Mouse (Mus musculus) heart, embryonic 12.5 days (tissue): ENCODE results near the gene Myh9. TPM values are rescaled to one million over a fixed set of nuclear protein-coding genes. Genes with fewer than 3 reads are reported as not detected.

ENCODE experiments used
- ATAC-seq: fragments of 200-750 bp; cut with Nextera tagmentation; 2 replicates; pipeline ENCODE4 v1.8.0; 2017; ENCODE audit warnings: moderate TSS enrichment, moderate library complexity; ENCODE audit not compliant: insufficient number of reproducible peaks, low FRiP score
- H3K27ac ChIP-seq: fragments of 300-500 bp; sonication (generic); 2 replicates; pipeline ENCODE4 v1.5.1; 2016; ENCODE audit warnings: mild to moderate bottlenecking, moderate library complexity; ENCODE audit not compliant: poor library complexity, severe bottlenecking
- H3K27me3 ChIP-seq: fragments of 300-500 bp; sonication (generic); replicated peaks from 2 replicates; pipeline ENCODE4 v1.6.1; 2016; ENCODE audit warnings: mild to moderate bottlenecking, moderate library complexity
- H3K36me3 ChIP-seq: fragments of 300-500 bp; sonication (generic); 2 replicates; pipeline ENCODE4 v1.6.1; 2016; ENCODE audit warnings: mild to moderate bottlenecking, moderate library complexity
- H3K4me1 ChIP-seq: fragments of 300-500 bp; sonication (generic); replicated peaks from 2 replicates; pipeline ENCODE4 v1.6.1; 2016; ENCODE audit warnings: mild to moderate bottlenecking
- H3K4me2 ChIP-seq: fragments of 300-500 bp; sonication (generic); 2 replicates; pipeline ENCODE4 v1.6.1; 2016; ENCODE audit warnings: mild to moderate bottlenecking, moderate library complexity
- H3K4me3 ChIP-seq: fragments of 300-500 bp; sonication (generic); 2 replicates; pipeline ENCODE4 v1.5.1; 2016; ENCODE audit warnings: mild to moderate bottlenecking
- H3K9ac ChIP-seq: fragments of 300-500 bp; sonication (generic); 2 replicates; pipeline ENCODE4 v1.6.1; 2016; ENCODE audit warnings: mild to moderate bottlenecking, moderate library complexity
- H3K9me3 ChIP-seq: fragments of 300-500 bp; sonication (generic); replicated peaks from 2 replicates; pipeline ENCODE4 v1.6.1; 2016; ENCODE audit warnings: mild to moderate bottlenecking, moderate library complexity
- WGBS: fragments of 180-500 bp; shearing (Covaris S2); methylation state at CpG from one replicate; pipeline ENCODE4 v1.1.7; 2016; 5-methylcytosine and 5-hydroxymethylcytosine counted together
- polyA plus RNA-seq: library from polyadenylated mRNA; unstranded; fragments of >200 nt; fragmentation: Nextera tagmentation; extraction: Ambion mirVana; gene quantifications from 2 replicates; pipeline ENCODE4 v1.2.1, GENCODE M21; 2016

Myh9 gene
- polyA plus RNA-seq, 1 experiment from 2014 or later, result 42.0 TPM

DNA sequence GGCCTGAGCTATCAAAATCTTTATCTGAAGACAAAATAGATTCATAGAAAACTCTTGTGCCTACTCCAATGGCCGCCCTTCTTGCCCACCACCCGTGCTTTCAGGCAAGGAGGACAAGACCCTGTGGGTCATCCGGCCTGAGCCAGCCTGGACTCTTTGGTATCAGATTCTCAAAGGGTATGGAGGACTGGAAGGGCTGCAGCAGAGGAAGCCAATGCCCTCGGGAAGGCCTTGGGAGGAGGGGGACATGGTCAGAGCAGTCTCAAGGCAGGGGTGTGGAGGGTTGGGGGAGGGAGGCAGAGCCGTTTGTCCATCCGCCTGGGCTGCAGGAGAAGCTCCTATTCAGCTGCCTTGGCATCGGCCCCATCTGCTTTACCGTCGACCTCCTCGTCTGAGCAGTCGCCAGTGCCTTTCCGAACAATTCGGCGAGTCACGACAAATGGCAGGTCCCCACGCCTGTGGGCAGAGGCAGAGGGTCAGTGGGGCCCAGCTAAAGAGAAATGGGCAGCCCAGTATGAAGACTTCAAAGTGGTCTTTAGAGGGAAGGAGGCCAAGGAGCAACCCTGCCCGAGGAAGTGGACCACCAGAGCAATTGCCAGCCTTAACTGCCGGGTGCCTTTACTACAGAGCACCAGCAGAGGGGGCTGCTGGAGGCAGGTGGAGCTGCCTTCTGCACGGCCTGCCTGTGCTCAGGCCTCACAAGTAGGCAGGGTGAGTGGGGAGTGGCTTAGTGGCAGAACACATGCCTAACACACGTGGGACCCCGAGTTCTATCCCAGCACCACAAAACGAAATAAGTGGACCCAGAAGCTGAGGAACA is 80.2 kb downstream of the Myh9 start:
- Histone ChIP-seq H3K27me3 (no peaks in the 10 kb centered on the region), H3K9me3 (no peaks in the 10 kb centered on the region), H3K4me1 (0 out of 2 replicates have a peak, but pooled peaks cover 4% of the 10 kb centered on the region), H3K4me2 (no peak overlapping the region), H3K27ac (no peak overlapping the region), H3K36me3 (peaks cover 78% of the 10 kb centered on the region), H3K9ac (no peak overlapping the region), H3K4me3 (no peak overlapping the region)
- ATAC-seq, result no peak; the same call in 1 of the 2 replicates
- 79% methylated on average over 22 of the region's 22 CpGs for WGBS

DNA sequence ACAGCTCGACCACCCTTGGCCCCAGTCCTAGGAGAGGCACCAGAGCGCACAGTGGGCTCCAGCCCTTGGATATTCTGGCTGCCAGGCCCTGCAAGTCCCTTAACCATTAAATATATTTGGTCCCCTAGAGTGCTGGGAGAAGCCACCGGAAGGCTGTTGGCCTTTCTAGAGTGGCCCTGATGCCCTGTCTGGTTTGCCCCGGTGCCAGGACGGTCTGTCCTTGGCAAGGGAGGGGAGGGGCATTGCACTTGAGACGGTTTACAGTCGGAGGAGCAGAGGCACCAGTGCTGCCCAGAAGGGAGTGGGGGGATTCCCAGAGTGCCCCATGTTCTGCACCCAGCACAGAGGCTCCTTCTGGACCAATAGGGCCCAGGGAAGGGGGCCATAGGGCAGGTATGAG is 80.9 kb downstream of the Myh9 start:
- H3K27ac ChIP-seq, result no peak overlapping the region
- no peaks in the 10 kb centered on the region for H3K27me3 ChIP-seq
- no peaks in the 10 kb centered on the region for H3K9me3 ChIP-seq
- no peak for ATAC-seq
- no peak overlapping the region for H3K4me2 ChIP-seq
- no peak overlapping the region for H3K4me3 ChIP-seq
- peaks cover 72% of the 10 kb centered on the region for H3K36me3 ChIP-seq
- H3K4me1 ChIP-seq, result 0 out of 2 replicates have a peak, but pooled peaks cover 4% of the 10 kb centered on the region
- 96% methylated on average over 7 of the region's 7 CpGs for WGBS
- no peak overlapping the region for H3K9ac ChIP-seq

DNA sequence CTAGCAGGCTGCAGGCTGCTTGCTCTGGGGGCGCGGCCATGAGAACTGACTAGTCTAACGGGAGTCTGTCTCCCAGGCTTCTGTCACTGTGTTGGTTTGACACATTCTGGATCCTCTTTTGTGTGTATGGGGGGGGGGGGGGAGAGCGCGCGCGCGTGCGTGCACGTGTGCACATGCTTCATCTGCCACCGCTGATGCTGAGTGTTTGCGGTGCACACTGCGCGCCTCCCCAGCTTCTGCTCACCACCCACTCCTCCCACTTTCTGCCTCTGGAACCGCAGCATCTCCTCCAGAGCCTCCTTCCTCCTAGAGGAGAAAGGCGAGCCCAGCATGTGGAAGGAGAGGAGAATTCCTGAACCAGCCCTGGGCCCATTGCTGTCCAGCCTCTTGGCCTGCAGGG is 81.9 kb downstream of the Myh9 start:
- Histone ChIP-seq H3K27me3 (no peaks in the 10 kb centered on the region), H3K4me1 (0 out of 2 replicates have a peak, but pooled peaks cover 4% of the 10 kb centered on the region), H3K9ac (no peak overlapping the region), H3K4me2 (no peak overlapping the region), H3K27ac (no peak overlapping the region), H3K36me3 (peaks cover 61% of the 10 kb centered on the region), H3K9me3 (no peaks in the 10 kb centered on the region), H3K4me3 (no peak overlapping the region)
- 93% methylated on average over 16 of the region's 16 CpGs for WGBS
- no peak for ATAC-seq

DNA sequence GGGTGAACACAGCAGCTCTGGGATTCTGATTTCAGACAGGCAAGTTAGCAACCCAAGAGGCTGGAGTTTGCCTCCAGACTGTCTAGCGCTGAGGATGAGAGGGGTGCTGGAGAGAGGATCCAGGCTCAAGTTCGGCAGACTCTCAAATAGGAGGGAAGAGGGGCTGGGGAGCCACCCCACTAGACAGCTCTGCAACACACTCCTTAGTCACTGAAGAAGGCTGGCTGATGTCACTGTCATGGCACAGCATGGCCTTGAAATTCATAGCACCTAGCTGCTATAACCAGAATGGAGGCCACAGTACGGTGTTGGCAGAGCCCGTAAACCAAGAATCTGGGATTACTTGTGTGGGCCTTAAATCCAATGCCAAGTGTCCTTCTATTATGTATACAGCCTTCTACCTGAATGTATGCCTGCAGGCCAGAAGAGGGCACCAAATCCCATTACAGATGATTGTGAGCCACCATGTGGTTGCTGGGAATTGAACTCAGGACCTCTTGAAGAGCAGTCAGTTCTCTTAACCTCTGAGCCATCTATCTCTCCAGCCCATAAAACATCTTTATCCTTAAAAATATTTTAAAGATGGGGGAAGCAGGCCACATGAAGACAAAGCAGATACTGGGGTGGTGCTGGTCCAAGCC is 84.3 kb downstream of the Myh9 start:
- no peak overlapping the region for H3K27ac ChIP-seq
- H3K27me3 ChIP-seq, result peaks cover 7% of the 10 kb centered on the region; the same call in 1 of the 2 replicates
- ATAC-seq, result no peak
- WGBS, result 71% methylated on average over 4 of the region's 4 CpGs
- no peak overlapping the region for H3K4me2 ChIP-seq
- no peaks in the 10 kb centered on the region for H3K9me3 ChIP-seq
- H3K4me1 ChIP-seq, result peaks cover 10% of the 10 kb centered on the region; the same call in 1 of the 2 replicates
- H3K9ac ChIP-seq, result no peak overlapping the region
- no peak overlapping the region for H3K4me3 ChIP-seq
- H3K36me3 ChIP-seq, result peaks cover 38% of the 10 kb centered on the region

DNA sequence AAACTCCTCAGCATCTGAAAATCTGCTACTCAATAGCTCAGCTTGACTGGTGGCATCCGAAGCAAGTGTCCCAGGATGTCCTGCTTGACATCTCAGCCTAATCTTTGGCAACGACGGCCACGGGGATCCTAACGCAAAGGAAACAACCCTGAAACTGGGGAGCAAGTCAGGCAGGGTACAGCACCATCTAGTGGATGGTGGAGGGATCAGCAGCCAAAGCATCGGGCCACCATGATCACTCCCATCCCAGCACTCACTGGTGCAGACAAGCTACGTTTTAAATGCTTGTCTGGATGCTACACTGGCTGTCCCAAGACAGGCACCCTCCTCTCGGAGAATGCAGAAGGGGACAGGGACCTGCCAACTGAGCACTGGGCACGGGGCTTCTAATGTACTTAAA is 85.1 kb downstream of the Myh9 start, which contains the start of gene Apol8:
Gene Apol8 (minus strand): TSS at position 156 of the 400 bp plus-strand sequence.
- 5% methylated on average over 9 of the region's 9 CpGs for WGBS
- peaks cover 29% of the 10 kb centered on the region for H3K36me3 ChIP-seq
- no peak for ATAC-seq
- H3K9ac ChIP-seq, result no peak within 1 kb of the TSS
- no peaks in the 10 kb centered on the region for H3K9me3 ChIP-seq
- no peak within 1 kb of the TSS for H3K4me3 ChIP-seq
- H3K27me3 ChIP-seq, result peaks cover 7% of the 10 kb centered on the region; the same call in 1 of the 2 replicates
- H3K4me2 ChIP-seq, result no peak within 1 kb of the TSS
- H3K27ac ChIP-seq, result no peak within 1 kb of the TSS
- peaks cover 10% of the 10 kb centered on the region; the same call in 1 of the 2 replicates for H3K4me1 ChIP-seq

DNA sequence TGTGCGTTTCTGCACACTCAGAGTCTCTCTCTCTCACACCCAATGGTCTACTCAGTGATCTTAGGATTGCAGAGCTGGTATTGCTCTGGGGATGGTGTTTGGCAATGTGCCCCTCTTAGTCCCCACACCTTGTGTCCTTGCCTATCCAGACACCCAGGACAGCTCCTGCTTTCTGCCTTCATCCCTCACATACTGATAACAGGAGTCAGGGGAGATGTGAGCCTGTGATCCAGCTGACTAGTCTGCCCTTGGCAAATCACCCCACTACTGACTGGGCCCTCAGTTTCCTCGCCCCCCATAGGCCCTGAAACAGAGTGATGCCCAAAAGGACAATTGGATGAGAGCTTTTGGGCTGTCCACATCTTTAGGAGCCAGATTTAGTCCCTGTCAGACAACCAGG is 85.9 kb downstream of the Myh9 start:
- Histone ChIP-seq H3K4me3 (no peak overlapping the region), H3K36me3 (peaks cover 21% of the 10 kb centered on the region), H3K9ac (no peak overlapping the region), H3K4me1 (peaks cover 10% of the 10 kb centered on the region; the same call in 1 of the 2 replicates), H3K9me3 (no peaks in the 10 kb centered on the region), H3K27me3 (peaks cover 7% of the 10 kb centered on the region; the same call in 1 of the 2 replicates), H3K27ac (no peak overlapping the region), H3K4me2 (no peak overlapping the region)
- WGBS, result 64% methylated on average over 2 of the region's 2 CpGs
- ATAC-seq, result no peak

DNA sequence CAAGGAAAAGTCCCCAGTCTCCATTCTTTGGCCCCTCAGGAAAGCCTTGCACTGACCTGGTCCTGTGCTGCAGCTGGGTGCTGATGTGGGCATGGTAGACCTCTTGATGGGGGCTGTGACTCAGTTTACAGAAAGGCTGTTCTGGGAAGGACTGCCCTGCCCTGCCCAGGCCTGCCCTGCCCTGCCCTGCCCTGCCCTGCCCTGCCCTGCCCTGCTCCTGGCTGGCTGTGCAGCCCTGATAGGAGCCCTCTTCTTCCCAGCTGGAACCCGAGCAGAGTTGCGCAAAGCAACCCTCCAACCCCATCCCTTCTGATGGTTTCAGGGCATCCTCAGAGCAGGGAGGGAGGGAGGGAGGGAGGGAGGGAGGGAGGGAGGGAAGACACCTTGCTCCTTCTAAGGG is 86.8 kb downstream of the Myh9 start:
- peaks cover 10% of the 10 kb centered on the region; the same call in 1 of the 2 replicates for H3K4me1 ChIP-seq
- WGBS, result 36% methylated on average over 2 of the region's 2 CpGs
- H3K4me3 ChIP-seq, result no peak overlapping the region
- no peak overlapping the region for H3K27ac ChIP-seq
- peak; percentile 71 for ATAC-seq
- H3K27me3 ChIP-seq, result peaks cover 7% of the 10 kb centered on the region; the same call in 1 of the 2 replicates
- no peaks in the 10 kb centered on the region for H3K9me3 ChIP-seq
- H3K4me2 ChIP-seq, result no peak overlapping the region; the same call in 1 of the 2 replicates
- peaks cover 12% of the 10 kb centered on the region for H3K36me3 ChIP-seq
- no peak overlapping the region for H3K9ac ChIP-seq

DNA sequence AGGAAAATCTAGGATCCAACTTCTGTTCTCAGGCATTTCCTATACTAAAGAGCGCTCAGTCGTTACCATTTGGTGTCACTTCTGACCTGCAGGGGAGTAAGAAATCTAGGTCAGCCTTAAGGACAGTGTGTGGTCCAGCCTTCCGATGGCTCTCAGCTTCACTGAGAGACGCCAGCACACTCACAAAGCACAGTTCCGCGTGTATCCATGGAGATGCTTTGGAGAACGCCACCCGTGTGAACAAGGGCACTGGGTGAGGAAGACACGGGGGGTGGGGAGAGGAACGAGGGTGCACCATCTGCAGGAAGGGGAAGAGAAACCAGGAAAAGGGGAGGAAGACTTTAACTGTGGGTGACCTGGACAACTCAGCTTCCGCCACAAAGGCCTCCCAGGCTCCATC is 89.5 kb downstream of the Myh9 start:
- no peak overlapping the region for H3K9ac ChIP-seq
- 56% methylated on average over 11 of the region's 11 CpGs for WGBS

DNA sequence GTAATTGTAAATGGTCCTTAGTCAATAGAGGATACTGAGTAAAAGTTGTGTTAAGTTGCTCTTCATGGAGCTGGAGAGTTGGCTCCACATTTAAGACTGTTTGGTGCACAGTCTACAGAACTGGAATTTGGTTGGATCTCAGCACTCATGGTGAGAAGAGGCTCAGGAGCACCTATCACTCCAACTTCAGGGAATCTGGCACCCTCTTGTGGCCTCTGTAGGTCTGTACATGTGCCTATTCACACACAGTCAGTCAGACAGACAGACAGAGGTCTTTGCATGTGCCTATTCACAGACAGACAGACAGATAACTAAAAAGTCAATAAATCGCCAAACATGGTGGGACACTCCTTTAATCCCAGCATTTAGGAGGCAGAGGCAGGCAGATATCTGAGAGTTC is 91.5 kb downstream of the Myh9 start:
- Histone ChIP-seq H3K4me2 (no peak overlapping the region), H3K4me3 (no peak overlapping the region), H3K36me3 (no peaks in the 10 kb centered on the region), H3K9me3 (no peaks in the 10 kb centered on the region), H3K9ac (no peak overlapping the region), H3K27ac (no peak overlapping the region), H3K4me1 (peaks cover 13% of the 10 kb centered on the region), H3K27me3 (peaks cover 7% of the 10 kb centered on the region; the same call in 1 of the 2 replicates)
- WGBS, result 26% methylated on average over 1 of the region's 1 CpGs
- ATAC-seq, result no peak

More for the DNA sequence above, 89.5 kb downstream of the Myh9 start:
- H3K27me3 ChIP-seq, result peaks cover 7% of the 10 kb centered on the region; the same call in 1 of the 2 replicates
- no peak overlapping the region for H3K4me3 ChIP-seq
- H3K4me1 ChIP-seq, result peaks cover 17% of the 10 kb centered on the region
- no peaks in the 10 kb centered on the region for H3K9me3 ChIP-seq
- H3K4me2 ChIP-seq, result no peak overlapping the region
- H3K27ac ChIP-seq, result no peak overlapping the region
- H3K36me3 ChIP-seq, result no peaks in the 10 kb centered on the region
- no peak for ATAC-seq

DNA sequence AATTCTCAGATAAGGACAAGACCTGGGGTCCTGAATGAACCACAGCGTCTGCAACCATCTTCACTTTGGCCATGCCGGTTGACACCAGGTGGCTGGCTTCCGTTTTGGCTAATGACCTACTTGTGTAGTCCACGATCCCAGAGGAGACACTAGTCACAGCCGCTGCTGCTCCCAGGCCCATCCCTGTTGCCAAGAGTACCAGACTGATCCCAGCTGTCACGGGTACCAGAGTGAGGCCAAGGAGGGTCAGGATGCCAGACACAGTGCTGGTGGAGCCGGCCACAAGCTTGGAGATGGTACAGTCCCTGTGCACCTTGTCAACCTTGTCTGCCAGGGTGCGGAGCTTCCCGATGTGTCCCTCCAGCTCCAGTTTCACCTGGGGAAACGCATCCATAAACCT is 92.3 kb downstream of the Myh9 start:
- no peak for ATAC-seq
- Histone ChIP-seq H3K4me1 (peaks cover 13% of the 10 kb centered on the region), H3K9ac (no peak overlapping the region), H3K36me3 (no peaks in the 10 kb centered on the region), H3K27ac (no peak overlapping the region), H3K9me3 (no peaks in the 10 kb centered on the region), H3K27me3 (peaks cover 7% of the 10 kb centered on the region; the same call in 1 of the 2 replicates), H3K4me2 (no peak overlapping the region), H3K4me3 (no peak overlapping the region)
- 86% methylated on average over 10 of the region's 10 CpGs for WGBS

DNA sequence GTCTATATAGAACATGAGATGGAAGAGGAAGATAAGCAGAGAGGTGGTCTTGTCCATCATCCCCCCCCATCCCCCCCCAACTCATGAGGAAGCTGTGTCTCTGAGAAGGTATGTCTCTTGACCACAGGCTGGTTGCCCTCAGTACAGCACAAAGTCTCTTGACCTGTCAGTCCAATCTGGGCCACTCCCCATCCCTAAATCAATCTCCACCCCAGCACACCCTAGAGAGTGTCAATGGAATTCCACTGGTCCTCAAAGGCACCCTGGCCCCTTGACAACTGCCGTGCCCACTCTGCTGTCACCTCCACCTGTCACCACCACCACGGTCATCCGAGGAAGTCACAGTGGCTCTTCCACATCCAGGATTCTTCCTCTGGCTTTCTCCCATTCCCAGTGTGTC is 93.6 kb downstream of the Myh9 start:
- ATAC-seq, result no peak
- H3K27ac ChIP-seq, result no peak overlapping the region
- H3K36me3 ChIP-seq, result no peaks in the 10 kb centered on the region
- H3K4me1 ChIP-seq, result peaks cover 8% of the 10 kb centered on the region
- H3K27me3 ChIP-seq, result peaks cover 7% of the 10 kb centered on the region; the same call in 1 of the 2 replicates
- 35% methylated on average over 3 of the region's 3 CpGs for WGBS
- no peak overlapping the region for H3K4me2 ChIP-seq
- no peak overlapping the region for H3K9ac ChIP-seq
- H3K9me3 ChIP-seq, result no peaks in the 10 kb centered on the region
- no peak overlapping the region for H3K4me3 ChIP-seq
